Mouse (Mus musculus) megakaryocyte, embryonic 14.5 days (primary cell): Measurements from ENCODE around the gene Adgra3.

Experiments used
- FLI1 ChIP-seq: IDR thresholded peaks from 2 replicates; pipeline ENCODE4 v1.6.1; 2012; ENCODE audit warnings: low read length, inconsistent platforms, mixed read lengths
- GATA1 ChIP-seq: IDR thresholded peaks from 3 replicates; pipeline ENCODE4 v1.6.1; 2012; ENCODE audit warnings: mixed read lengths, low read length, inconsistent platforms, borderline replicate concordance

DNA sequence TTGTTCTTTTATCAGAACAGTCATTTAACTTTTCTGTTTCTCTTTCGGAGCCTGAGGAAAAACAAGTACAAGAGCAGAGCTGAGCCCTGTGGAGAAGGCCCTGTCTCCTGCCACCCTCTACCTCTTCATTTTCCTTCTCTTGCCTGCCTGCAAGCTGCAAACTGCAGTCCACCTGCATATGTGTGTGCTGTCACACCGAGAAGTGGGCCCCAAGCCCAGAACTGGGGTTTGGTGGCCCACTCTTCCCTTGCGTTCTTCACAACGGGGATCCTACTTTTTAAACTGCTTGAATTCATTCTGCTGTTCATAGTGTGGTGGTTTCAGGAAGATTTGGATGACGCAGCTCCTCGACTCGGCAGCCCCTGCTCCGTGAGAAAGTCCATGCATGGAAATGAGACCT, 9.3 kb downstream of the Adgra3 start:
- TF ChIP-seq GATA1 (no peak), FLI1 (no peak)
